Mouse (Mus musculus) colon, adult 2 months (tissue): Measurements from ENCODE around the gene Gna13. TPM values are rescaled to one million over a fixed set of nuclear protein-coding genes. Genes with fewer than 3 reads are reported as not detected.

Experiments
- polyA plus RNA-seq: library from polyadenylated mRNA; depleted of rRNA; stranded (reverse); fragments of >200 nt; gene quantifications from 2 replicates; pipeline ENCODE4 v1.2.3, GENCODE M21; 2012; rRNA removed

The Gna13 gene
- 56.4 and 56.5 TPM in 2 replicates for polyA plus RNA-seq

GRCm38 (mm10) chr11:109362463-109363190, at the start of gene Gna13:
Gene Gna13 (plus strand): TSS chr11:109362831.

GRCm38 (mm10) chr11:109413617-109414016, 51.0 kb downstream of the Gna13 start, which contains the start of gene 9930022D16Rik:
Gene 9930022D16Rik (plus strand): TSS chr11:109413917.

GRCm38 (mm10) chr11:109425392-109426271, 63.0 kb downstream of the Gna13 start, which contains the start of gene Amz2:
Gene Amz2 (plus strand): TSS chr11:109425946.

Other genes starting within 250 kb of the Gna13 start
- not detected in 2 replicates for gene E030025P04Rik, start 218.5 kb upstream of the Gna13 start, polyA plus RNA-seq
- 2.0 and 2.4 TPM in 2 replicates for gene Rgs9, start 64.7 kb upstream of the Gna13 start, polyA plus RNA-seq
- not detected in 2 replicates for gene 9930022D16Rik, start 51.1 kb downstream of the Gna13 start, polyA plus RNA-seq
- gene Amz2, start 63.1 kb downstream of the Gna13 start, polyA plus RNA-seq: 17.2 and 18.5 TPM in 2 replicates
- gene Arsg, start 110.5 kb downstream of the Gna13 start, polyA plus RNA-seq: 3.2 and 3.9 TPM in 2 replicates
- gene Slc16a6, start 110.8 kb downstream of the Gna13 start, polyA plus RNA-seq: 1.0 and 1.3 TPM in 2 replicates
- 13.7 and 17.1 TPM in 2 replicates for gene Wipi1, start 249.1 kb downstream of the Gna13 start, polyA plus RNA-seq